Mouse (Mus musculus) heart, embryonic 15.5 days (tissue): Measurements from ENCODE around the gene Gm20696. TPM values are rescaled to one million over a fixed set of nuclear protein-coding genes. Genes with fewer than 3 reads are reported as not detected.

ENCODE experiments used
- ATAC-seq: fragments of 200-750 bp; cut with Nextera tagmentation; replicated peaks from 2 replicates; pipeline ENCODE4 v1.8.0; 2017; ENCODE audit warnings: low read depth, moderate TSS enrichment; ENCODE audit not compliant: insufficient number of reproducible peaks, insufficient read depth, low FRiP score
- H3K27ac ChIP-seq: fragments of 300-500 bp; sonication (generic); 2 replicates; pipeline ENCODE4 v1.5.1; 2015; ENCODE audit warnings: mild to moderate bottlenecking, inconsistent platforms
- H3K27me3 ChIP-seq: fragments of 300-500 bp; sonication (generic); 2 replicates; pipeline ENCODE4 v1.6.1; 2015; ENCODE audit warnings: inconsistent platforms
- H3K36me3 ChIP-seq: fragments of 300-500 bp; sonication (generic); 2 replicates; pipeline ENCODE4 v1.6.1; 2015; ENCODE audit warnings: mild to moderate bottlenecking, inconsistent platforms
- H3K4me1 ChIP-seq: fragments of 300-500 bp; sonication (generic); replicated peaks from 2 replicates; pipeline ENCODE4 v1.6.1; 2015; ENCODE audit warnings: inconsistent platforms
- H3K4me2 ChIP-seq: fragments of 300-500 bp; sonication (generic); 2 replicates; pipeline ENCODE4 v1.6.1; 2015; ENCODE audit warnings: inconsistent platforms, mild to moderate bottlenecking, moderate library complexity
- H3K4me3 ChIP-seq: fragments of 300-500 bp; sonication (generic); 2 replicates; pipeline ENCODE4 v1.5.1; 2015; ENCODE audit warnings: mild to moderate bottlenecking, inconsistent platforms
- H3K9ac ChIP-seq: fragments of 300-500 bp; sonication (generic); 2 replicates; pipeline ENCODE4 v1.6.1; 2015; ENCODE audit warnings: mild to moderate bottlenecking, inconsistent platforms
- H3K9me3 ChIP-seq: fragments of 300-500 bp; sonication (generic); replicated peaks from 2 replicates; pipeline ENCODE4 v1.6.1; 2016; ENCODE audit warnings: inconsistent platforms
- WGBS: fragments of 180-500 bp; shearing (Covaris S2); methylation state at CpG from one replicate; pipeline ENCODE4 v1.1.7; 2015; ENCODE audit warnings: mixed read lengths; 5-methylcytosine and 5-hydroxymethylcytosine counted together
- polyA plus RNA-seq: library from polyadenylated mRNA; unstranded; fragments of >200 nt; fragmentation: Nextera tagmentation; extraction: Ambion mirVana; gene quantifications from 2 replicates; pipeline ENCODE4 v1.2.1, GENCODE M21; 2015

Gm20696 gene
- polyA plus RNA-seq, 1 experiment from 2014 or later = 2.9 TPM

DNA sequence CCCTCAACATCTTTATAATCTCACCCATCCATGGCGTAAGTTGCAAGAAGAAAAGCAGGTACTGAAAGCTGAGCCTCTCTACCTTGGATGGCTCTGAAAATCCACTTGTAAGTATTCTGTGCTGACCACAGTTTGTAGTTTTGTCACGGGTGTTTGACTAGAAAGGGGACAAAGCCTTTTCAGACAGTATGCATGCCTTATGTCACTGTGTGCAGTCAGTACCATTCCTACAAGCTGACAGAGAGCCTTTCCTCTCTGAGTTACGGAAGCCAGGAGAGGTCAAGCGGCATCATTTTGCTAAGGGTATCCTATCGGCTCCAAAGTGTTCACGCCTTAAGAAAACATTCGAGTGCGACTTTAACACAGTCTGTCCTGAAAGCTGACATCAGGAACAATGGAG is 346.2 kb downstream of the Gm20696 start:
- no peak for ATAC-seq
- H3K9me3 ChIP-seq = no peaks in the 10 kb centered on the region
- peaks cover 3% of the 10 kb centered on the region; the same call in 1 of the 2 replicates for H3K4me1 ChIP-seq
- H3K36me3 ChIP-seq = no peaks in the 10 kb centered on the region
- H3K4me2 ChIP-seq = no peak overlapping the region
- no peak overlapping the region for H3K4me3 ChIP-seq
- no peaks in the 10 kb centered on the region for H3K27me3 ChIP-seq
- H3K27ac ChIP-seq = no peak overlapping the region
- H3K9ac ChIP-seq = no peak overlapping the region
- 61% methylated on average over 8 of the region's 8 CpGs for WGBS

DNA sequence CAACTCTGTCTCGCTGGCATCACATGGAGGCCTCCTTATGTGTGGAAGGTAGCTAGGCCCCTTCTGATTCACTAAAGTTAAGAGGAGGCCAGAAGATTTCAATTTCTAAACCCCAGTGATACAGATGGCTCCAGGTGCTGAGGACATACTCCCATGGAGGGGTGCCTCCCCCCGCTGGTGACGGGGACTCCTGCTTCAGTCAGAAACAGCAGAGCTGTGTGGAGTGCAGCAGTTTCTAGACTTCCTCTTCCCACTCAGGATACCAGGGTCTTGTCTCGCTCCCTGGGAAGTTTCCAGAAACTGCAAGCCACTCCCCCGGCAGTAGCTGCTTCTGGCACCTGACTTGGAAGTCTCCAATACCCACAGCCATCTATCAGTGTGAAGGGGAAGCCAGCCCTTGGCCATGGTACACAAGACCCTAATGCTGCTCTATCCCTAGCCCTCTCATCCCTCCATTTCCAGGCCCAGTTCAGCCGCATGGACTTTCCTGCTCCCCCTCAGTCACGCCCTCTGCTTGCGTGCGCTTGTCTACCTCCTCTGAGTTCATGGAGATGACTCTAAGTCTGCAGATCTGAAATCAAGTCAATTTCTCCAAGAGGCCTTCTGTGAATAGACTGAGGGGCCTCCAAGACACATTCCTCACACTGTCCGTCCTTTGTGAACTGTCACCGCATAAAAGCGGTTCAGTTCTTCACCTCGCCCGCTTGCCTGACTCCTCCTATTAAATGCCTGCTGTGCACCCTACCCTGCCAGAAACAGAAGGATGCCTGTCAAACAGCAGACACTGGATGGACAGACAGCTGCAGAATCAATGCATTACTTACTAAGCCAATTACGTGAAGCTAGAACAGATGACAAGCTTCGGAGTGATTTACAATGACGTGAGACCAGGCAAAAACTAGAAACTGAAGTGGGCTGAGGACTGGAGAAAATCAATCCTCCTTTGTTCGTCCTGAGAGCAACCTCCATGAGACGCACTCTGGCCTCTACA is 346.9 kb downstream of the Gm20696 start:
- Histone ChIP-seq H3K9me3 (no peaks in the 10 kb centered on the region), H3K4me2 (no peak overlapping the region), H3K27me3 (no peaks in the 10 kb centered on the region), H3K27ac (no peak overlapping the region), H3K36me3 (no peaks in the 10 kb centered on the region), H3K4me1 (peaks cover 3% of the 10 kb centered on the region; the same call in 1 of the 2 replicates), H3K4me3 (no peak overlapping the region), H3K9ac (no peak overlapping the region)
- no peak for ATAC-seq
- 80% methylated on average over 19 of the region's 19 CpGs for whole genome bisulfite sequencing

DNA sequence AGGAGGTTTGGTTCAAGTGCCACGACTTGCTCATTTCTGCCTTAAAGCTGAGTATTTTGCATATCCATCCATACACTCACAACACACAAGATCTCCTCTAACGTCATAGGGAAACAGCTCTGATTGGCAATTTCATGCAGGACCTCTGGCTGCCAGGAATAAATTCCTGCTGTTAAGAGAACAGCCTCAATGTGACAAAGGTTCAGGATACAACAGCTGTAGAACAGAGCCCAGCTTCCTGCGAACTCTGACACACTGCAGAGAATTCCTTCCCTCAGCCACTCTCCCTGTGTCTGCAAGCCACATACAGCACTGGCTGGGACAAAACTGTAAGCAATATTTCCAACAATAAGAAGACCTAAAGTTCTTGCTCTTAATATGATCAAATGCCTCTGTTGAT is 351.9 kb downstream of the Gm20696 start:
- Histone ChIP-seq H3K4me3 (no peak overlapping the region), H3K9ac (no peak overlapping the region), H3K27me3 (no peaks in the 10 kb centered on the region), H3K9me3 (no peaks in the 10 kb centered on the region), H3K4me1 (peaks cover 9% of the 10 kb centered on the region), H3K27ac (no peak overlapping the region), H3K4me2 (no peak overlapping the region), H3K36me3 (no peaks in the 10 kb centered on the region)
- 54% methylated on average over 3 of the region's 3 CpGs for WGBS
- ATAC-seq = no peak

DNA sequence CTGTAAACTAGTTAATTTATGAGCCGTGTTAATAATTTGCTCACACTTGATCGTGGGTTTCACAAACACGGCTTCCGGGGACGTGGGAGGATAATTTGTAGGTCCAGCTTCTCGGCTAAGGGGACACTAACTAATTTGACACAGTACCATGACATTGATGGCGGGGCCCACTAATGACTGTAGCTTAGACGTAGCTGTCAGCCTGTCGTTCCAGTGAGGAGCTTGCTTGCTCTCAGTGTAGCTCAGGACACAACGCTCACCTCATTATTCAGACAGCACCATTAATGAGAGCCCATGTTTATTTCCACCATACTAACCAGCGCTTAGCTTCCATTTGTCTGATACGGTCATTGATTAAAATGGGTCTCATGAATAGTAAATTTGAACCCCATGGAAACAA is 356.1 kb downstream of the Gm20696 start:
- peaks cover 6% of the 10 kb centered on the region for H3K4me1 ChIP-seq
- no peak overlapping the region for H3K9ac ChIP-seq
- no peak overlapping the region for H3K4me2 ChIP-seq
- 86% methylated on average over 12 of the region's 12 CpGs for WGBS
- H3K9me3 ChIP-seq = no peaks in the 10 kb centered on the region
- no peak overlapping the region for H3K4me3 ChIP-seq
- no peaks in the 10 kb centered on the region for H3K36me3 ChIP-seq
- ATAC-seq = no peak
- H3K27ac ChIP-seq = no peak overlapping the region
- no peaks in the 10 kb centered on the region for H3K27me3 ChIP-seq

- H3K4me1 ChIP-seq = peaks cover 6% of the 10 kb centered on the region
- WGBS = 83% methylated on average over 3 of the region's 3 CpGs
- H3K27me3 ChIP-seq = no peaks in the 10 kb centered on the region
- H3K27ac ChIP-seq = no peak overlapping the region
- no peak overlapping the region for H3K4me2 ChIP-seq
- H3K9me3 ChIP-seq = no peaks in the 10 kb centered on the region
- H3K4me3 ChIP-seq = no peak overlapping the region
- H3K36me3 ChIP-seq = no peaks in the 10 kb centered on the region
- ATAC-seq = no peak
- H3K9ac ChIP-seq = no peak overlapping the region
These were observed 356.5 kb downstream of the Gm20696 start for GRCm38 (mm10) chr6:99310171-99310500.

- H3K4me1 ChIP-seq = peaks cover 6% of the 10 kb centered on the region
- H3K4me3 ChIP-seq = no peak overlapping the region
- H3K9ac ChIP-seq = no peak overlapping the region
- no peaks in the 10 kb centered on the region for H3K9me3 ChIP-seq
- no peaks in the 10 kb centered on the region for H3K27me3 ChIP-seq
- no peaks in the 10 kb centered on the region for H3K36me3 ChIP-seq
- 70% methylated on average over 14 of the region's 14 CpGs for WGBS
- no peak overlapping the region for H3K4me2 ChIP-seq
- no peak for ATAC-seq
- H3K27ac ChIP-seq = no peak overlapping the region
These were observed 357.0 kb downstream of the Gm20696 start for GRCm38 (mm10) chr6:99309466-99310170.

GRCm38 (mm10) chr6:99305751-99306150 is 360.8 kb downstream of the Gm20696 start:
- 82% methylated on average over 3 of the region's 3 CpGs for WGBS
- Histone ChIP-seq H3K27me3 (no peaks in the 10 kb centered on the region), H3K9me3 (no peaks in the 10 kb centered on the region), H3K4me3 (no peak overlapping the region), H3K9ac (no peak overlapping the region), H3K4me2 (no peak overlapping the region), H3K27ac (no peak overlapping the region), H3K4me1 (peaks cover 7% of the 10 kb centered on the region; the same call in 1 of the 2 replicates), H3K36me3 (no peaks in the 10 kb centered on the region)
- no peak; the same call in 1 of the 2 replicates for ATAC-seq

- H3K4me1 ChIP-seq = peaks cover 7% of the 10 kb centered on the region; the same call in 1 of the 2 replicates
- WGBS = 87% methylated on average over 3 of the region's 3 CpGs
- no peaks in the 10 kb centered on the region for H3K36me3 ChIP-seq
- ATAC-seq = no peak
- H3K9me3 ChIP-seq = no peaks in the 10 kb centered on the region
- no peak overlapping the region for H3K4me3 ChIP-seq
- H3K4me2 ChIP-seq = no peak overlapping the region
- H3K9ac ChIP-seq = no peak overlapping the region
- H3K27me3 ChIP-seq = no peaks in the 10 kb centered on the region
- H3K27ac ChIP-seq = no peak overlapping the region
These were observed 361.4 kb downstream of the Gm20696 start for GRCm38 (mm10) chr6:99305236-99305635.

DNA sequence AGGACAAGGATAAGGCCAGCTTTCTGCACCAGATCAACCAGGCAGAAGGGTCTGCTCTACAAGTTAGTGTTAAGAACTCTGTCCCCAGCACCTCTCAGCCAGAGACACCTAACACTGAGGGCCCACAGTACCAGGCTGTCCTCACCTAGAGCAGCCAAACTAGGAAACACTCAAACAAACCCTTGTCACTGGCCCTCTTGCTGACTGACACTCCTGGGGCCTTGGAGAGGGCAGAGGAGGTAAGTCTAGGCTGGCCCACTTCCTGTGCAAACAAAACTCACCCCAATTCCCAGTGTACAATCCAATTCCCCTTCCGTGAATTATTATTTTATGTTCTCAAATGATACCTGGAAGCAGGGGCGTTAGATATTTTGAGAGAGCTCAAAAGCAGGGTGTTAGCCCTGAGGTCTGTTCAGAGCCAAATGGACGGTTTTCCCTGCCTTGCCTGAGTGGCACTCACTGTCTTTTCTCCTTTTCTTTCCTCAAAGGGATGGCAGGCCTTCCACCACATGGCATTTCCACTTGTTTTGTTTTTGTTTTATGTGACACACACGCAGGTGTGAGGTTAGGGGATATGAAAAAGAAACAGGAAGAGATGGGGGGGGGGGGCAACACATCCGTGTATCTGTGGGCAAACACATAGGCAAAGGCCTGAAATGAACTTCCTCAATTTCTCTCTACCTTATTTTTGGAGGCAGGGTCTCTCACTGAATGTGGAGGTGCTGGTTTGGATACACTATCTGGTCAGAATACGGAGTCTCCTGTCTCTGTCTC is 363.7 kb downstream of the Gm20696 start:
- Histone ChIP-seq H3K4me1 (peaks cover 7% of the 10 kb centered on the region; the same call in 1 of the 2 replicates), H3K27ac (no peak overlapping the region), H3K27me3 (no peaks in the 10 kb centered on the region), H3K9ac (no peak overlapping the region), H3K9me3 (no peaks in the 10 kb centered on the region), H3K4me3 (no peak overlapping the region), H3K36me3 (no peaks in the 10 kb centered on the region), H3K4me2 (no peak overlapping the region)
- WGBS = 79% methylated on average over 6 of the region's 6 CpGs
- no peak for ATAC-seq

- H3K9me3 ChIP-seq = no peaks in the 10 kb centered on the region
- H3K4me1 ChIP-seq = peaks cover 7% of the 10 kb centered on the region; the same call in 1 of the 2 replicates
- WGBS = 68% methylated on average over 8 of the region's 8 CpGs
- no peak for ATAC-seq
- no peak overlapping the region for H3K27ac ChIP-seq
- no peak overlapping the region for H3K4me2 ChIP-seq
- no peak overlapping the region for H3K4me3 ChIP-seq
- no peaks in the 10 kb centered on the region for H3K27me3 ChIP-seq
- no peaks in the 10 kb centered on the region for H3K36me3 ChIP-seq
- no peak overlapping the region for H3K9ac ChIP-seq
These were observed 364.7 kb downstream of the Gm20696 start for GRCm38 (mm10) chr6:99301923-99302322.

DNA sequence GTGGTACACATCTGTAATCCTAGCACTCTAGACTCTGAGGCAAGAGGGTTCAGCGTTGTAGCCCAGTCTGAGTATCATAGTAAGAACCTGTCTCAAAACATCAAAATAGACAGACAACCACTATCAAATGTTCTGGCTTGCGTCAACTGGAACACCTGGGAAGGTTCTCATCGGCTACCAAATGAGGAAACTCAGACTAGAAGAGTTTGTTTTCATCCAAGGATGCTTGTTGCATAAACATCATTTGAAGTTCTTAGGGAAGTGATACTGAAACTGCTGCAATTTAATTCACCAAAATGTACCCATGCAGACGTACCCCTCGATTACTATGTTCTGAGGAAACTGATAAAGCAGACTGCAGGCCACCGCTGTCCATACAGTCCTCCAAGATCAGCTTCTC is 366.4 kb downstream of the Gm20696 start:
- 81% methylated on average over 6 of the region's 6 CpGs for WGBS
- Histone ChIP-seq H3K9ac (no peak overlapping the region), H3K4me1 (peaks cover 12% of the 10 kb centered on the region; the same call in 1 of the 2 replicates), H3K36me3 (no peaks in the 10 kb centered on the region), H3K27me3 (no peaks in the 10 kb centered on the region), H3K9me3 (no peaks in the 10 kb centered on the region), H3K4me2 (no peak overlapping the region), H3K27ac (no peak overlapping the region), H3K4me3 (no peak overlapping the region)
- no peak for ATAC-seq
